Mouse (Mus musculus): ENCODE measurements around the gene Sgsm1. TPM values are rescaled to one million over a fixed set of nuclear protein-coding genes. Genes with fewer than 3 reads are reported as not detected.

Sgsm1 gene
- polyA plus RNA-seq, 1 experiment: 6.7 TPM

DNA sequence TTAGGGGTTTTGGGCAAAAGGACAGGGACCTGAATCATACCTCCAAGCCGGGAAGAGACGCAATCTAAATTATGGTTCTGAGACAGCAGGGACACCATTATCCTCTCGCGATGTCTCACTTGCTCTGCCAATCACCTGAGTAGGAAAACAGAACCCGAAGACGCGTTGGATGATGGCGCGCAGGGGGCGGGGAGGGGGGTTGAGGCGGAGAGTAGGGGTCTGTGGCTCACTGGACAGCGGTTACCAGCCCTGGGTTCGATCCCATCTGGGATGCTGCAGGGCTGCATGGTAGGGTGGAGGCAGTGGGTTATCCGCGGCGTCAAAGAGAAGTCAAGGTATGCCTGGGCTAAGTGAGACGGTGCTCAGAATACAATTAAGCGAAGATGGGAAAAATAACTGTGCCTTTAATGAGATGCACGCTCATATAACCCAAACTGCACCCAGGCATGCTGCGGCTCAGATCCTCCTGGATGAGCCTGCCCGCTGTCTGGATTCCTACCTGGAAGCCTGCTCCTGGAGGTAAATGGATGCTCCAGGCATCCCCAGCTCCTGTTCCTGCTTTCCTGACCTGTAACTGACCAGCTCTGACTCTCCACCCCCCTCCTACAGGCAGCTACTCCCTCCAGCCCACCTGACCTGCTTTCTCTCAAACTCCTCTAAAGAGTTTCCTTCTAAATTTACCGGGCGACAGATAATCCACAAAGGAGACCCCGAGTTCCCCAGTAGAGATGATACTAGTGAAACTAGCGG lies 84.7 kb downstream of the Sgsm1 start:
- TF ChIP-seq POLR2A (IDR thresholded peaks at IDR 0.05; ENCODE audit: borderline replicate concordance, extremely low read depth, low read depth, low read length) (no peak), CTCF (IDR thresholded peaks at IDR 0.05; ENCODE audit: insufficient read depth, low read length) (no peak)
- Histone ChIP-seq H3K4me3 (replicated peaks; ENCODE audit: extremely low read depth, low read depth, low read length) (no peak overlapping the region), H3K4me1 (ENCODE audit: control insufficient read depth, insufficient read depth, low read length) (peaks cover 4% of the 10 kb centered on the region; the same call in 1 of the 2 replicates)
- no peak for DNase-seq
- 29% methylated on average over 25 of the region's 25 CpGs for WGBS

DNA sequence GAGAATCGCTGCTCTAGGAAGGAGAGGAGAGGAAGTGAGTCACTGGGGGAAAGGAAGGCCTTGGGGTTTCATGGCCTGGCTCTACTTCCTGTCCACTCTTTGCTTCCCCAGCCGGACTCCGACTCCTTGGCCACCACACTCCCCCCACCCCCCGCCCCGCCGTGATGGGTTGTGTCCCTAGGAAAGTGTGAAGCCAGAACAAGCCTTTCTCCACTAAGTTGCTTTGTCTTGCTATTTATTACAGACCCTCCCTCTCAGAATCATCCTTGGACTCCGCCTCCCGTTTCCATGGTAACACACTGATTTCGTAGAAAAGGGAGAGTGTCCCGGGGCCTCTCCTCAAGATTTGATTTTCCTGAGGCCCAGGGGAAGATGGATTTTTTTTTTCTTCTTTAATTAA lies 85.3 kb downstream of the Sgsm1 start:
- TF ChIP-seq POLR2A (IDR thresholded peaks at IDR 0.05; ENCODE audit: borderline replicate concordance, extremely low read depth, low read depth, low read length) (no peak), CTCF (IDR thresholded peaks at IDR 0.05; ENCODE audit: insufficient read depth, low read length) (no peak)
- H3K4me1 ChIP-seq (ENCODE audit: control insufficient read depth, insufficient read depth, low read length): peaks cover 4% of the 10 kb centered on the region; the same call in 1 of the 2 replicates
- 24% methylated on average over 10 of the region's 10 CpGs for WGBS
- DNase-seq: no peak
- no peak overlapping the region for H3K4me3 ChIP-seq (replicated peaks; ENCODE audit: extremely low read depth, low read depth, low read length)

DNA sequence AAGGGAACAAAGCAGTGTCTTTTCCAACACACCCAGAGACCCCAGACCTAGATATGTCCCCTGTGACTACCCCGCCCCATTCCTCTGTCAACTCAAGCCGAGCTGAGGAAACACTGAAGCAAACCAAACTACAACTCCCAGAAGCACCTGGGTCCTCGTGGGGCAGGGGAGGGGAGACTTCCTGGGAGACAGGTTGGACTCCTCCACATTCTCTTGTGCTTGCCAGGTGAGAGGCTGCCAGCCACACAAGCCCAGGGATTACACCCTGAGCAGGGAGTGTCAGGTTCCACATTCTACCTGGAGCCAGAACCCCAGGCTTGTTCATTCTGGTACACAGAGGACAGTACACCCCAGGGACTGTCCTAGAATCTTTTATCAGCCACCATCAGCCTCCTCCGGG lies 86.7 kb downstream of the Sgsm1 start:
- no peak for TF ChIP-seq POLR2A (IDR thresholded peaks at IDR 0.05; ENCODE audit: borderline replicate concordance, extremely low read depth, low read depth, low read length)
- no peak for TF ChIP-seq CTCF (IDR thresholded peaks at IDR 0.05; ENCODE audit: insufficient read depth, low read length)
- peak; percentile 12 for DNase-seq
- WGBS: 30% methylated on average over 4 of the region's 4 CpGs
- Histone ChIP-seq H3K4me3 (replicated peaks; ENCODE audit: extremely low read depth, low read depth, low read length) (no peak overlapping the region), H3K4me1 (ENCODE audit: control insufficient read depth, insufficient read depth, low read length) (peaks cover 4% of the 10 kb centered on the region; the same call in 1 of the 2 replicates)

DNA sequence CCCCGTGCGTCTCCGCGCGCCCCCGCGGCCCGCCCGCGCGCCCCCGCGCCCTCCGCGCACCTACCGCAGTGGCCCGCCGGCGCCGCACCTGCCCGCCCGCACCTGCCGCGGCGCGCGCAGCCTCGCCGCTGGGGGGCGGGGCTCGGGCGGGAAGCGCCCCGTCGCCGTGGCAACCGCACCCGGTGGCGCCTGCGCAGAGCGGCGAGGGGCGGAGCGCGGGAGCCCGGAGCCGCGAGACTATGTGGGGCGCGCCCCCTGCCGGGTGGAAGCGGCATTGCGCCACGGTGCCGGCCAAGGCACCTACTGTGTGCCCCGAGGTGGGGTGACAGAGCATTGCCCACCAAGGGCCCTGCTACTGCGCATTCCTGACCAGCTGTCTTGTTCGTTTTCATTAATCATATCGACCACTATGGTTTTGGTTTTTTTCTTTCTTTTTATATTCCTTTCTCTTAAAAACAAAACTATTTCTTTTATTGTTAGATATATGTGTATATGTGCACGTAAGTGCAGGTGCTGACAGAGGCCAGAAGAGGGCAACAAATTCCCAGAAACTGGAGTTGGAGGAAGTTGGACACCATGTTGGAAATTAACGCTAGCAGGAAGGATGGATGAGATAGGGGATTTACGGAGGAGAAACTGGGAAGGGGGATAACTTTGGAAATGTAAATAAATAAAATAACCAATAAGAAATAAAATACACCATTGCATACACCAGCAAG lies 89.3 kb downstream of the Sgsm1 start, which contains the start of gene 2900026A02Rik:
TSS of gene 2900026A02Rik (minus strand) at position 90 of the 719 bp plus-strand sequence.
- TF ChIP-seq POLR2A (IDR thresholded peaks at IDR 0.05; ENCODE audit: borderline replicate concordance, extremely low read depth, low read depth, low read length) (no peak), CTCF (IDR thresholded peaks at IDR 0.05; ENCODE audit: insufficient read depth, low read length) (peak; percentile 55)
- WGBS: 9% methylated on average over 52 of the region's 62 CpGs

DNA sequence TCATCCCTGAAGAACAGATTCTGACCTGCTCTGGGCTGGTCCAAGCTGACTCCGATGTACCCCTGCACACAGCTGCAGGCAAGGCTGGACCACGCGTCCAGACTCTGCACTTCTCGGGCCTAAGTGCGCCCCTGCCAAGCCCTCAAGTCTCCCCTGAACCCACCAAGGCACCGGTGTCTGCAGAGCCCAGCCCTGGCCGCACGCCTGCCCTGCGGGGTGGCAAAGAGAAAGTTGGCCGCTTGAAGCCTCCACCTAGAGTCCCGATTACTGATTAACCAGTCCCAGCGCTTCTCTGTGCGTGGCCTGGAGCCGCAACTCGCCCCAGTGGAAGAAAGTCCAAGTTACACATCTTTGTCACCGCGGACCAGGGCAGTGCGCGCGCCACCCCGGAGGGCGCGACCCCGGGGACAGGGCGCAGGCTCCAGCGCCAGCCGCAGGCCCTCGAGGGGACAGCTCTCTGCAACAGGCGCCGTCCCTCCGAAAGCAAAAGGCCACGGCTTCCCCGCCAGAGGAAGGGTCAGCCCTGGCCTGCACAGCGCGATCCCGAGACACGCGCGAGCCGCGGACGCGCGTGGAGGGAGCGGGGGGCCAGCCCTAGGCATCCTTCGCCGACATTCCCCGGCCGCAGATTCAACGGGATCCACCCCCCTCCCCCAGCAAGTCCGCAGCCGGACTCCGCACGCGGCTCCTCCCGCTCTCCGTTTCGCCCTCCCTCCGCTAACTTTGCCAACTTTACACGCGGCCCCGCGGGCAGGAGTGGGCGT lies 90.0 kb downstream of the Sgsm1 start:
- H3K4me1 ChIP-seq (ENCODE audit: control insufficient read depth, insufficient read depth, low read length): peaks cover 5% of the 10 kb centered on the region; the same call in 1 of the 2 replicates
- 3% methylated on average over 63 of the region's 64 CpGs for WGBS
- peak overlapping the region; percentile 71 for H3K4me3 ChIP-seq (replicated peaks; ENCODE audit: extremely low read depth, low read depth, low read length)
- TF ChIP-seq CTCF (IDR thresholded peaks at IDR 0.05; ENCODE audit: insufficient read depth, low read length): no peak
- peak; percentile 43 for DNase-seq

More for the DNA sequence above, 89.3 kb downstream of the Sgsm1 start, which contains the start of gene 2900026A02Rik:
- peaks cover 9% of the 10 kb centered on the region; the same call in 1 of the 2 replicates for H3K4me1 ChIP-seq (ENCODE audit: control insufficient read depth, insufficient read depth, low read length)
- peak; percentile 74 for DNase-seq
- H3K4me3 ChIP-seq (replicated peaks; ENCODE audit: extremely low read depth, low read depth, low read length): peak within 1 kb of the TSS; percentile 71

DNA sequence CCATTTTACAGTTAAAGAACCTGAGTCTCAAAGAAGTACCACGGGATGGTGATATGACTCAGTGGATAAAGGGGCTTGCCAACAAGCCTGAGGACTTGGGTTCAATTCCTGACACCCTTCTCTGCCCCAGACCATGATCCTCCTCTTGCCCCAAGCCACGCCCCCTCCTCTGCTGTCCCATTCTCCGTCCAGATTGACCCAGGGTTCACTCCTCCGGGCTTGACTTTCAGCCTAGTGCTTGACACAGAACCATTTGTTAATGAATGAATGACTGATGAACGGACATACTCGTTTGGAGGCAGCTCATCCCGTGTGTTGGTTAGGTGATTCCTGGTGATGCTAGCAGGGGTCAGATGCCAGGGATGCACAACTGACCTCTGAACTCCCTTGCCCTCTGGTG lies 90.7 kb downstream of the Sgsm1 start:
- no peak for DNase-seq
- Histone ChIP-seq H3K4me1 (ENCODE audit: control insufficient read depth, insufficient read depth, low read length) (peaks cover 5% of the 10 kb centered on the region; the same call in 1 of the 2 replicates), H3K4me3 (replicated peaks; ENCODE audit: extremely low read depth, low read depth, low read length) (no peak overlapping the region)
- TF ChIP-seq POLR2A (IDR thresholded peaks at IDR 0.05; ENCODE audit: borderline replicate concordance, extremely low read depth, low read depth, low read length): no peak
- no peak for TF ChIP-seq CTCF (IDR thresholded peaks at IDR 0.05; ENCODE audit: insufficient read depth, low read length)
- 56% methylated on average over 7 of the region's 7 CpGs for WGBS

DNA sequence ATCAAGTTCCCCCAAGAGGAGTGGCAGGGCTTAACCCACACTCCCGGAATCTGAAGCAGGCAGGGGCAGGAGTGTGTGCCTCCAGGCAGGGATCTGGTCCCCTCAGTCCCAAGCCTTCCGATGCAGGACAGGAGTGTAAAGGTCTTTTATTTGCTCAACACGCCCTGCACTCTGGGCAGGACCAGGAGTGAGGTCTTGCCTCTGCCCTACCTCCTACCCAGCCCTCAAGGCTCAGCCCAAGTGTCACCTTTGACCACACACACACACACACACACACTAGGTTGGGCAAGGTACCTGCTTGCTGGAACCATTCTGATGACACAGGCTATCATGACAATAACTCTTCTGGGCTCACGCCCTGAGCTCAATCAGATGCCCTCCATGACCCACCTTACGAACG lies 91.1 kb downstream of the Sgsm1 start:
- TF ChIP-seq CTCF (IDR thresholded peaks at IDR 0.05; ENCODE audit: insufficient read depth, low read length) (no peak), POLR2A (IDR thresholded peaks at IDR 0.05; ENCODE audit: borderline replicate concordance, extremely low read depth, low read depth, low read length) (no peak)
- no peak overlapping the region for H3K4me3 ChIP-seq (replicated peaks; ENCODE audit: extremely low read depth, low read depth, low read length)
- peaks cover 5% of the 10 kb centered on the region; the same call in 1 of the 2 replicates for H3K4me1 ChIP-seq (ENCODE audit: control insufficient read depth, insufficient read depth, low read length)
- DNase-seq: no peak
- WGBS: 73% methylated on average over 6 of the region's 6 CpGs

DNA sequence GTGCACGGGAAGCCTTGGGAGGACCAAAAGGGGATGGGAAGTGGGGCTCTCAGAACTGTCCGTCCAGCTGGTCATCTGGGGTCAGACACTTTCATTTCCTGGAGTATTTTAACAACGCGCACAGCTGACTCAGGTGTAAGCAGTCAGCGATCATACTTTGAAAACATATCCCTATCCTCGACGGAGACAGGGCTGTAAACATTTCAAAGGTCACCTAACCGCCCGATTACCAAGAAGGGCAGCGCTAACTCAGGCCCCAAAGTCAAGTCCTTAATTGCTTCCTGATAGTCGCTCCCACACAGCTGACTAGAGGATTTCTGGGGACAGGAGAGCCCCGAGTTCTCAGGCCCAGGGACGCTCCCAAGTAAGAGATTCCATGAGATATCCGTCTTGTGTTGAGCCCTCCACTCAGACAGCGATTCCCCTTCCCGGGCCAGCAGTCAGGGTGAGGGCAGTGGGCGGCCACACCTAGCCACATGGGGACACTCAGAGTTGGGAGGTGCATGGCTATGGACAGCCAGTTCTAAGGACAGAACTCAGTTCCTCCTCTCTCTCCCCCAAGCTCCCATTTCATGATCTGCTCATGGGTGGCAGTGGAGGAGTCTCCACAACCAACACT lies 91.9 kb downstream of the Sgsm1 start:
- TF ChIP-seq CTCF (IDR thresholded peaks at IDR 0.05; ENCODE audit: insufficient read depth, low read length): no peak
- TF ChIP-seq POLR2A (IDR thresholded peaks at IDR 0.05; ENCODE audit: borderline replicate concordance, extremely low read depth, low read depth, low read length): no peak
- H3K4me1 ChIP-seq (ENCODE audit: control insufficient read depth, insufficient read depth, low read length): peaks cover 9% of the 10 kb centered on the region
- H3K4me3 ChIP-seq (replicated peaks; ENCODE audit: extremely low read depth, low read depth, low read length): no peak overlapping the region
- 46% methylated on average over 17 of the region's 17 CpGs for WGBS
- DNase-seq: no peak

DNA sequence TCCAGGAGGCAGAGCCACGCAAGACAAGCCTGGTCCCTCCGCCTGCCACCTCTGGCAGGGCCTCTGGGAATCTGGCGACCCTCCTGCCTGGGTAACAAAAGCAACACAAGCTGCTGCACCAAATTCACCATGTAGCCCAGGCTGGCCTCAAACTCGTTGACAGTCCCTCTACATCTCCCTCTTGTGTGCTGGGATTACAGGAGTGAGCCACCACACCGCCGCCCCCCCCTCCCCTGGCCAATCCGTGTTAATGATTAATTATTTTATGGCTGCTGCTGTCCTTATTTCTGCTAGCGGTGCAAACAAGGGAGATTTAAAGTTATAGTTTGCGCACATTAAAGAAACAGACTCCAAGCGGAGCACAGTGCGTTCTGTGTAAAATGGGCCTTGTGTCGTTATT lies 93.5 kb downstream of the Sgsm1 start:
- no peak for TF ChIP-seq POLR2A (IDR thresholded peaks at IDR 0.05; ENCODE audit: borderline replicate concordance, extremely low read depth, low read depth, low read length)
- no peak for TF ChIP-seq CTCF (IDR thresholded peaks at IDR 0.05; ENCODE audit: insufficient read depth, low read length)
- 74% methylated on average over 12 of the region's 12 CpGs for whole genome bisulfite sequencing
- H3K4me3 ChIP-seq (replicated peaks; ENCODE audit: extremely low read depth, low read depth, low read length): no peak overlapping the region
- no peak for DNase-seq
- H3K4me1 ChIP-seq (ENCODE audit: control insufficient read depth, insufficient read depth, low read length): peaks cover 16% of the 10 kb centered on the region
